Mouse (Mus musculus): ENCODE measurements around the gene Tspan10.

Tspan10 gene

DNA sequence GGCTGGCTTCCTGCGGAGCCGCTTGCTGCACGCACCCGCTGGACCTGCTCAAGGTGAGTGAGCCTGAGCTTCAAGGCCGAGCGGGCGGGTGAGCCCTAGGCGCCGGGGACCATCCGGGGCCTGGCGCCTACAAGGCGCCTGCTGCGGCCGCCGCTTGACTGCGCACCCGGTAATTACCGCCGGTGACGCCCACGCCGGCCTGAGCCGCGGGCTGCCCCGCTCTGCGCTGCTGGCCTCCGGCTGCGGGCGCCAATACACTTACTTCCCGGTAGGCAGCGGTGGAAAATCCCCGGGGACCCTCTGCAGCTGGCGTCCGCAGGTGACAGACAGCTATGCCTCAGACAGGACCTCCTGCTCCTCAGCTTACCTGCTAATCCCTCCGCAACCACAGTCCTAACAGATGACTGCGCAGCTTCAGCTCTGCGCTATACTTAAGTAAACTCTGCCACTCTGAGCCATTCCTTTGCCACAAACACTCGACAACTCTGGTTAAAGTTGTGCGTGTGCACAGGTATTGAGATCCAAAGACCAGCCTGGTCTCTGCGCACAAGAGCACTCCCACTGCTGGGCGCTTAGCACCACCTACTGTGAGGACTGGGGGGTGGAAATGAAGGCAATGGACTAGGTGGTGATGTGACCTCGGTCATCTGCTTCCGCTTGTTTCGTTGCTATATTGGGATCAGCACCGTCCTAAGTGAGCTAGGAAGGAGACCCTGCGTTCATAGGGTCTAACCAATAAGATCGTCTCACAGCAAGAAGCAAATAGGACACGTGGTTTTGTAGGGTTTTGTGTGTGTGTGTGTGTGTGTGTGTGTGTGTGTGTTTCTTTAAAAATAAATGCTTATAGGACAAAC, 49.8 kb downstream of the Tspan10 start:
- DNase-seq (ENCODE audit: low spot score in 2 of 2): no peak

DNA sequence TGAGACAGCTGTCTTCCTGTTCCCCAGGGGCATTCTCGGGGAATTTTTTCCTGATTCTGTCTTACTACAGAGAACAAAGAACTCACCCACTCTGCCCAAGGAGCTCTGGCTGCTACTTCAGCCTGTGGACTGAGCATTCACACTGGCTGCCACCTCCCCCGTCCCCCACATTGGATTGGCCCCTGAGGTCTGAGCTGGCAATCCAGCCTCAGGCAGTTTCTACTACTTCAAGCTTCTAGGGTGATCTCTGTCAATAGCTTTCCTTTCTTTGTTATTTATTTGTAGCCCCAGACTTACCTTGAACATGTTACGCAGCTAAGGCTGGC, 50.4 kb downstream of the Tspan10 start:
- no peak for DNase-seq (ENCODE audit: low spot score in 2 of 2)

- no peak for DNase-seq (ENCODE audit: low spot score in 2 of 2)
These were observed 50.9 kb downstream of the Tspan10 start for GRCm38 (mm10) chr11:120493351-120493750.

DNA sequence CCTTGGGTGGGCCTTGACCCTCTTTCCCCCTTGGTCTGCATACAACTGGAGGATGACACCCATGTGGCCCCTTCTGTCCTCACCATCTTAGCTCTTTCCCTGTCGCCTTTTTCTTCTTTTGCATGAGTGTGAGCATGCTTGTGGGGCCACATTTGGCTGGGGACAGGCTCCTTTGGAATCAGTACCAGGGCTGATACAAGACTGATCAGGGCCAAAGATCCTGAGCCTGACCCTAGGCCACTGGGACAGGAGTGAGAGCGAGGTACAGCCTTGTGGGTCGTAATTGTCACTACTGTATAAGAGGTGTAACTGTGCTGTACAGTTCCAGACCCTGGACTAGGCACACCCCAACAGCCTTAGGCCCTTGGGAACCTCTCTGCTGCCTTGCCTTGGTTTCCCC, 51.5 kb downstream of the Tspan10 start:
- no peak for DNase-seq (ENCODE audit: low spot score in 2 of 2)

Measured in frontal cortex, postnatal 10 days (tissue).